Mouse (Mus musculus) 3T3-L1 (cell line): ENCODE results near the gene Trpm3.

Experiments
- DNase-seq: peaks from one replicate; pipeline ENCODE4 v3.0.0-alpha.2; 2015; ENCODE audit warnings: low read depth, low spot score

Gene Trpm3

DNA sequence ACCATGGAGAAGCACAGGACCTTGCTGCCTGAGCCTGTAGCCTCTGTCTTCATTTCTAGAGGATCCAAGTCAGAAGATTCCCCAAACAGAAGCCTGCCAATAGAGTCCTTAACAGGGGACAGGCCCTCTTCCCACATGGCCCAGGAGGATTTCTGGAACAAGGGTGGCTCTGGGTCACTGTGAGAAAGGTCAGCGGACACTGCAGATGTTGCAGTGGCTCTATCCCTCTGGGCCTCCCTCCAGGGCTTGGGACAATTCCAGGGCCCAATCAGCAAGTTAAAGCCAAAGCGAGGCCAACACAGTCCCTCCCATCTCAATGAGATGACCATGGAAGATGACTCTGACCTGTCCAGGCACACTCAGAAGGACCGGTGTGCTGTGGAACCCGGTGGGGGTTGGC, 896.1 kb downstream of the Trpm3 start:
- DNase-seq: peak; percentile 42

DNA sequence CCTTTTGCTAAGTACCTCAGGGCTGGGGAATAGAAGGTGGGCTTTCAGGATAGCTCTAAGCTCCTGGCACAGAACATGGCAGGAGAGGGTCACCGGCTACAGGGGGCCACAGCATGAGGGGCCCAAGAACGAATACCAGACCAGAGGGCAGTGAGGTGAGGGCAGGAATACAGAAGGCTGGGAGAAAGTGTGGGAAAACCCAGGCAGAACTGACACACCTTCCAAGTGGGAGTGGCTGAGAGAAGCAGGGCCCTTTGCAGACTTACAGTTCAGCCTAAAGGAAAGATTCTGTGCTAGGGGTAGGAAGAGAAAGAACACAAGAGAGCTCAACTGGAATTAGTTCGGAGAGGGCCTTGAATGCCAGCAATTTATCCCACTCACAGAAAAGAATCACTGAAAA, 896.9 kb downstream of the Trpm3 start:
- DNase-seq: no peak

DNA sequence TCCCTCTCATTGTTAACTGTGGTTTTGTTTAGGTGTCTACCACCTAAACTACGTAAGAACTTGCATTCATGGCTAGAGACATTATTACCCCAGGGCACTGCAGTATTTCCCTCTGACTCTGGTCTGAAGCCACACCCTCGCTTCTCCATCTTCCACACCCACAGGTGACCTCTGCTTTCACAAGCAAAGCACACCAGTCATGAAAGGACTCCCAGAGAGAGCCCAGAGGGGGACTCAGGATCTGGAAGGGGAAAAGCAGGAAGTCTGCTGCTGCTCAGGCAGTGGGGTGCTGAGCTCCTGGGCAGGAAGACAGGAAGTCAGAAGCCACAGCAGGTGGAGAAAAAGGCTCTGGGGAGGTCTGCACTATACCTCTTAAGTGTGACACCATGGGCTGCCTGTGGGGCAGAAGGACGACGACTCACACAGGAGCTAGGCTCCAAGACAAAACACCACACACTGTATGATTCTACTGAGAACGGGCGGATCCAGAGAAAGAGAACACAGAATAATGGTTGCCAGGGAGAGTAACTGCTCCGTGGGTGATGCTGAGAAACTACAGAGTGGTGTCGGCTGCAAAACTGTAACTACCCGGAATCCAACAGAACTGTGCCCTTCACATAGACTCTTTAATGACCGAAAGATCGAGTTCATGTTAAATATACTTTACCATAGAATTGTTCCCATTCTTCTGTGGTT, 898.1 kb downstream of the Trpm3 start:
- peak; percentile 70 for DNase-seq

DNA sequence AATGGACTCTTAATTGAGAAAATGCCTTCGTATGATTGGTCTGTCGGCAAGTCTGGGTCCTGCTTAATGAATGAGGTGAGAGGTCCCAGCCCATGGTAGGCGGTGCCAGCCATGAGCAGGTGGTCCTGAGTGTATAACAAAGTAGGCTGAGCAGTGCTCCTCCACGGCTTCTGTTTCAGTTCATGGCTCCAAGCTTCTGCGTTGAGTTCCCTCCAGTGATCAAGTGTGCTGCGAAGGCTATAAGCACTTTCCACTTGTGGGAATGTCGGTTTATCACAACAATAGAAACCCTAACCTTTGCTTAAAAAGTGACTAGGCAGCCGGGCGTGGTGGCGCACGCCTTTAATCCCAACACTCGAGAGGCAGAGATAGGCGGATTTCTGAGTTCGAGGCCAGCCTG, 898.7 kb downstream of the Trpm3 start:
- no peak for DNase-seq

DNA sequence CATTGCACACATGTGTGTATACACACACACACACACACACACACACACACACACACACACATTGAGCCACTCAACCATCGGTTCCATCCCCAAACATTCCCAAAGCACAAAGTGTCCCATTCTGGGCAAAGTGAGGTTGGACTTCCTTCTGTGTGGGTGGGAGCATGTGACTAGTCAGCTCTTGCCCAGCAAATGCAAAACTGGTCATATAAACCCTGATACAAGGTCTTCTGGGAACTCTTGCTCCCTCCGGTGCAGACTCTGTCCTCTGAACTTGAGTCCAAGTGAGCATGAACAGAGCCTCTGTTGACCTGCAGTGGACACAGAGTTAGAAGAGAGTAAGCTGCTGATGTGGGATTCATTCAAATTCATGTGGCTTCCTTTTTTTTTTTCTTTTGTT, 899.5 kb downstream of the Trpm3 start:
- DNase-seq: no peak

DNA sequence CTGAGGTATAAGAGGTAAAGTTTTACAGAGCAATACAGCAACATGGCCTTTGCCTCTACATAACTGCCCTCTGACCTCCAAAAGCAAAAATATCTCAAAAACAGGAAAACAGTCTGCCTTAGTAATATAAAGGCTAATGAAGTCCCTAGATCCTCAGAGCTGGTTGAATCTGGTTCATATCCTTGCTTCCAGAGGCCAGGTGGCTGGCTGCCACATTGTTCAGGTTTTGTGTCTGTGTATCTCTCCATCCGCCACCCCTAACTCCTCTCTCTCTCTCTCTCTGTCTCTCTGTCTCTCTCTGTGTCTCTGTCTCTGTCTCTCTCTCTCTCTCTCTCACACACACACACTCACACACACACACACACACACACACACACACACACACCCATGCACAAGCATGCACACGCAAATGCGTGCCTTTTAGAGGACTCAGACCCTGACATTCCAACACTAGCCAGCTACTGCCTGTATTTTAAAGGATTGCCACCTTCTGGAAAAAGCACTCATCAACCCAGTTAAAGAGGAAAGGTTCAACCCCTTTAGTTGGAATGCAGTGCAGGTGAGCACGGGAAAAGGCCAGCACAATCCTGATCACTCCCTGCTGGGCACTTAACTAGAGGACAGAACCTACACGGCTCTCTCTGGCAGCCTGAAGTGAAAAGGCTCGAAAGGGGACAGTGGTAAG, 902.8 kb downstream of the Trpm3 start:
- no peak for DNase-seq

DNA sequence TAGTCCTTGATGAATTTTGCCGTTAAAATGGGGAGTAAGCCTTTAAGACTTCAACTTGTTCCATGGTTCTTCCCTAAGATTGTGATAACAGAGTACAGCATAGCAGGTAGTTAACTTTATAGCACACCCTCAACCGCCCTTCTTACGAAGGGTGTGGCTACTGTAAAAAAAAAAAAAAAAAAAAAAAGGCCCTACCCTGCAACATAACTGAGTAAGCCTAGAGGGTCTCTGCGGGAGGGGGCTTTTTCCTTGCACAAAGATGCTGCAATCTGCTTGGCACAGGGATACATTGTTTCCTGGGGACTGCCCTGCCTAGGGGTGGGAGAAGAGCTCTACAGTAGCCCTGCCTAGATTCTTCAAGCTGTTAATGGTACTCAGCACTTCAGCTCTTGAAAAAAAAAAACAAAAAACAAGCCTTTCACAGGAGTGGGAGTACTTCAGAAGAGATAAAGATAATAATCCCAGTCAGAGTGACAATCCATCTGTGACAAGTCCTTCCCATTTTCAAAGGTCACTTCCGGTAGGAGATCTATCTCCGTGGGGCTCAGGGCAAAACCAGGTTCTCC, 903.4 kb downstream of the Trpm3 start:
- DNase-seq: no peak

DNA sequence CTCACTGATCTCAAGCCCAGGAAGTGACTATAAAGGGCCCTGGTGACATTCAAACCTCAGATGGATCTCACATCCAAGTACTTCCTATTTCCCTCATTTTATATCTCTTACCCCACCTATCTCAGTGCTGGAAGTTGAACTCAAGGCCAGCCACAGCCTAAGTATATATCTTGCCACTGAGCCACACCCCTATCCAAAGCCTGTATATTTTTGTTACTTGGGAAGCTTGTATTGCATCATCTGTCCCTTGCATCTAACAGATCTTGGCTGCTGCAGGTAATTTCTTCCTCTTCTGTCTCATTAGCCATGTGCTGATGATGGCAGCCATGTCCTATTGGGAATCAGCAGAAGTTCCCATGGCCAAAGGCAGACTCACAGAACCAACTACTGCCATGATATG, 904.9 kb downstream of the Trpm3 start:
- no peak for DNase-seq
